Mouse (Mus musculus) cerebellum, adult 2 months (tissue): ENCODE data around the gene Rpap3. TPM values are rescaled to one million over a fixed set of nuclear protein-coding genes. Genes with fewer than 3 reads are reported as not detected.

ENCODE experiments used
- DNase-seq, 2 experiments: peaks; one replicate each; pipeline ENCODE4 v3.0.0; 2021
- H3K27ac ChIP-seq: fragments of 200-500 bp; 2 replicates; pipeline ENCODE4 v1.5.1; 2012; ENCODE audit warnings: low read length, control low read depth, inconsistent platforms; ENCODE audit not compliant: insufficient read depth
- H3K27me3 ChIP-seq: fragments of 200-500 bp; 2 replicates; pipeline ENCODE4 v1.6.1; 2012; ENCODE audit warnings: inconsistent platforms, mild to moderate bottlenecking, low read length, moderate library complexity; ENCODE audit not compliant: control insufficient read depth, insufficient read depth
- H3K4me1 ChIP-seq: fragments of 200-500 bp; 2 replicates; pipeline ENCODE4 v1.6.1; 2011; ENCODE audit warnings: low read length; ENCODE audit not compliant: control insufficient read depth, insufficient read depth
- H3K4me3 ChIP-seq: fragments of 200-500 bp; replicated peaks from 2 replicates; pipeline ENCODE3; 2011; ENCODE audit warnings: mild to moderate bottlenecking, low read depth, low read length, control low read depth; ENCODE audit not compliant: insufficient read depth
- CTCF ChIP-seq: fragments of 200-500 bp; IDR thresholded peaks from 2 replicates; pipeline ENCODE4 v1.5.1; 2011; ENCODE audit warnings: low read depth, mild to moderate bottlenecking, control low read depth, low read length, moderate library complexity, borderline replicate concordance; ENCODE audit not compliant: insufficient read depth
- POLR2A ChIP-seq: fragments of 200-500 bp; IDR thresholded peaks from 2 replicates; pipeline ENCODE4 v1.6.1; 2011; ENCODE audit warnings: low read length, control low read depth, borderline replicate concordance; ENCODE audit not compliant: insufficient read depth
- WGBS: fragments of 180-500 bp; shearing (Covaris S2); methylation state at CpG from one replicate; pipeline ENCODE4 v1.1.7; 2018; 5-methylcytosine and 5-hydroxymethylcytosine counted together
- polyA plus RNA-seq: library from polyadenylated mRNA; depleted of rRNA; stranded (reverse); fragments of >200 nt; gene quantifications from 2 replicates; pipeline ENCODE4 v1.2.3, GENCODE M21; 2012

Rpap3 gene
- polyA plus RNA-seq, 1 experiment: 26.0 TPM

- 100% methylated on average over 1 of the region's 1 CpGs for WGBS
Measured at GRCm38 (mm10) chr15:97715734-97716133, 10.1 kb upstream of the Rpap3 start.

DNA sequence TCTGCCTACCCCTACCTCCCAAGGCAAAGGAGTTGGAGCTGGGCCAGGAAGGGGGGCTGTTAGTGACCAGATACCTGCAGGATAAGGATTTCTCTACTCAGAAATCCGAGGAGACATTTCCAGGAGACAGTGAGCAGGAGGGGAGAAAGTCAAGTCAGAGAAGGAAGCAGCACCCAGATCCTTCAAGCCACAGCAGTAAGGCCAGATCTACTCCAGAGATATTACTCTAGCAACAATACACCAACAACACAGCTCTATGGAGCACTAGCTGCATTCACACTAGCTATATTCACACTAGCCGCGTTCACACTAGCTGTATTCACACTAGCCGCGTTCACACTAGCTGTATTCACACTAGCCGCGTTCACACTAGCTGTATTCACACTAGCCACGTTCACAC is 9.5 kb upstream of the Rpap3 start:
- no peak overlapping the region for H3K27ac ChIP-seq
- WGBS: 91% methylated on average over 8 of the region's 8 CpGs
- H3K27me3 ChIP-seq: no peaks in the 10 kb centered on the region
- no peaks in the 10 kb centered on the region for H3K4me1 ChIP-seq
- TF ChIP-seq POLR2A: no peak
- no peak for DNase-seq
- H3K4me3 ChIP-seq: no peak overlapping the region

More at GRCm38 (mm10) chr15:97715734-97716133, 10.1 kb upstream of the Rpap3 start:
- Histone ChIP-seq H3K4me1 (no peaks in the 10 kb centered on the region), H3K27ac (no peak overlapping the region), H3K27me3 (no peaks in the 10 kb centered on the region), H3K4me3 (no peak overlapping the region)
- DNase-seq: no peak
- TF ChIP-seq POLR2A: no peak

DNA sequence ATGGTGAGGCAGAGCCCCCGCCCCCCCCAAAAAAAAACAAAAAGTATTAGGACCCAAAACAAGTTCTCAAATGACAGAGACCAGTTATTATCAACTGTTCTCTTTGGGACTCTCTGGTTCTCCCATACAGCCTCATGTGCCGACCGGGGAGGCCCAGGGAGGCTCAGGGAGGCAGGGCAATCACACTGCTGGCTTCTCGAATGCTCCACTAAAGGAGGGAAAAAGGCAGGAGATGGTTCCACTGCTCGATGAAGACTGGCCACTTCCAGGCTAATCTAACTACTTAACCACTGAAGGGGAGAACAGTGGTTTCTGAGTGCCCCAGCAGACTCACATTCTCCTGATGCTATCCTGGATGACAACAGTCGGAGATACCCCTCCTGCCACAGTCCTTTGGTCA is 6.9 kb upstream of the Rpap3 start:
- Histone ChIP-seq H3K4me1 (no peaks in the 10 kb centered on the region), H3K4me3 (no peak overlapping the region), H3K27ac (no peak overlapping the region), H3K27me3 (no peaks in the 10 kb centered on the region)
- no peak for DNase-seq
- 68% methylated on average over 6 of the region's 6 CpGs for WGBS
- TF ChIP-seq POLR2A: no peak
- TF ChIP-seq CTCF: no peak

DNA sequence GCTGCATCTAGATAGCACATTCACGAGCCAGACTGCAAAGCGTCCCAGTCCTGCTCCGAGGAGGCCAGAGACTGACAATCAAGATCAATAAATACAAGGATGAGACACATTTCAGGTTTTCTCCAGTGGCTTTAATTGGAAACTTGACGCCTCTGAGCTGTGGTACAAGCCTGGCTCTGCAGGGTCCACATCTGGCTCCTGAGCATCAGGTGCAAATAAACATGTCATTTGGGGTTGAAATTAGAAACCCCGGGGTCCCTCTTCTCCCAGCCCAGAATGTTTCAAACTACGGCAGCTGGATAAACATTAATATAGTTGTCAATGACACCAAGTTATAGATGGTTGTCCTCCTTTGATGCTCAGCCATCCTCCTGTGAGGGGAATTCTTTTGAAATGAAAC is 5.3 kb upstream of the Rpap3 start:
- no peak overlapping the region for H3K27ac ChIP-seq
- H3K27me3 ChIP-seq: no peaks in the 10 kb centered on the region
- no peak for DNase-seq
- no peak for TF ChIP-seq CTCF
- no peak for TF ChIP-seq POLR2A
- H3K4me3 ChIP-seq: no peak overlapping the region
- WGBS: 76% methylated on average over 6 of the region's 6 CpGs
- no peaks in the 10 kb centered on the region for H3K4me1 ChIP-seq

DNA sequence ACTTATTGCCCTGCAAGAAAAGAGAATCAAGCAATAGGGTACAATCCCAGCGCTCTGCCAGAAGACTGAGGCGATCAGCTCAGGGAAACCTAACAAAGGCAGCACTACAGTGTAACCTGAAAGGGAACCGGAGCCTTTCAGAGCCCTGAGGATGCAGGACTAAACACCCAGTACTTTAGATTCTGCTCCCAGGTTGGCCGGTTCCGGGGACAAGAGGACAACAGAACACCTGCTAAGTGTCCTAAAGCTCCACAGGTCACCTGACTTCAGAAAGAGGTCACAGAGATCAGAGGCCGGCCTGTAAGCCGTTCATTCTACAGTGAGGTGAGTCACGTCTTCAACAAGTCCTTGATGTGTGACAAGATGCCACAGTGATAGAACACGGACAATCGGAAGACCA is 9.0 kb downstream of the Rpap3 start:
- H3K27me3 ChIP-seq: no peaks in the 10 kb centered on the region
- no peak overlapping the region for H3K4me3 ChIP-seq
- H3K27ac ChIP-seq: no peak overlapping the region
- TF ChIP-seq POLR2A (no peak), CTCF (no peak)
- WGBS: 90% methylated on average over 10 of the region's 10 CpGs
- no peaks in the 10 kb centered on the region for H3K4me1 ChIP-seq
- no peak for DNase-seq

DNA sequence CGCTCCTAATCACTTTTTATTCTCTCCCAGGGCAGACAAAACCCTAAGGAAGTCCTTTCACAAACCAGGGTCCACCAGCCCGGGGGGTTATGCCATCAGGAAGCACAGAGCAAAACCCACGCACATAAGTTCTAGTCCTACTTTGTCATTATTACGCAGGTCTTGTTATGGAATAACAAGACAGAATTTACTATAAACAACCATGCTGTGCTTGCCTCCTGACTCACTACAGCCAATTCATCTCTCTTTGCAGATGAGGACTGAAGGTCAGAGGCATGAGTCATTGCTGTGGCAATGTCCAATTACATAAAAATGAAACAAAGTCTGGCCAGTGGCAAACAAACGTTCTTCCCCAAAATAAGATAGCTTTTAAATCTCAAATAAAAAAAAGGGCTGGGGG is 12.2 kb downstream of the Rpap3 start:
- 92% methylated on average over 5 of the region's 5 CpGs for WGBS
- Histone ChIP-seq H3K27me3 (no peaks in the 10 kb centered on the region), H3K4me1 (no peaks in the 10 kb centered on the region), H3K4me3 (no peak overlapping the region), H3K27ac (no peak overlapping the region)
- no peak for TF ChIP-seq POLR2A
- TF ChIP-seq CTCF: no peak
- no peak for DNase-seq

GRCm38 (mm10) chr15:97684118-97684517 is 21.5 kb downstream of the Rpap3 start:
- Histone ChIP-seq H3K27me3 (no peaks in the 10 kb centered on the region), H3K27ac (no peak overlapping the region), H3K4me3 (no peak overlapping the region), H3K4me1 (no peaks in the 10 kb centered on the region)
- WGBS: 94% methylated on average over 9 of the region's 9 CpGs
- TF ChIP-seq POLR2A: no peak
- no peak for TF ChIP-seq CTCF
- no peak for DNase-seq

GRCm38 (mm10) chr15:97682053-97682452 is 23.6 kb downstream of the Rpap3 start:
- no peak overlapping the region for H3K27ac ChIP-seq
- WGBS: 87% methylated on average over 8 of the region's 8 CpGs
- no peak for TF ChIP-seq POLR2A
- TF ChIP-seq CTCF: no peak
- no peaks in the 10 kb centered on the region for H3K4me1 ChIP-seq
- H3K27me3 ChIP-seq: no peaks in the 10 kb centered on the region
- H3K4me3 ChIP-seq: no peak overlapping the region
- DNase-seq: no peak
